Mouse (Mus musculus) midbrain, embryonic 11.5 days (tissue): ENCODE data around the gene Foxp1. TPM values are rescaled to one million over a fixed set of nuclear protein-coding genes. Genes with fewer than 3 reads are reported as not detected.

Experiments
- ATAC-seq: fragments of 200-750 bp; cut with Nextera tagmentation; 2 replicates; pipeline ENCODE4 v1.8.0; 2017; ENCODE audit warnings: moderate TSS enrichment, moderate library complexity; ENCODE audit not compliant: low FRiP score
- DNase-seq: peaks from one replicate; pipeline ENCODE4 v3.0.0; 2015; ENCODE audit warnings: low spot score; ENCODE audit errors: missing footprints
- H3K27ac ChIP-seq: fragments of 300-500 bp; sonication (generic); 2 replicates; pipeline ENCODE4 v1.5.1; 2014; ENCODE audit warnings: low read depth, low read length
- H3K27me3 ChIP-seq: fragments of 300-500 bp; sonication (generic); 2 replicates; pipeline ENCODE4 v1.6.1; 2014; ENCODE audit warnings: mild to moderate bottlenecking, low read length, moderate library complexity, mixed read lengths; ENCODE audit not compliant: control insufficient read depth, insufficient read depth
- H3K36me3 ChIP-seq: fragments of 300-500 bp; sonication (generic); 2 replicates; pipeline ENCODE4 v1.6.1; 2014; ENCODE audit warnings: mild to moderate bottlenecking, low read length, moderate library complexity, mixed read lengths; ENCODE audit not compliant: control insufficient read depth, insufficient read depth
- H3K4me1 ChIP-seq: fragments of 300-500 bp; sonication (generic); 2 replicates; pipeline ENCODE4 v1.6.1; 2014; ENCODE audit warnings: low read length; ENCODE audit not compliant: control insufficient read depth, insufficient read depth
- H3K4me2 ChIP-seq: fragments of 300-500 bp; sonication (generic); 2 replicates; pipeline ENCODE4 v1.6.1; 2014; ENCODE audit warnings: mild to moderate bottlenecking, moderate library complexity
- H3K4me3 ChIP-seq: fragments of 300-500 bp; sonication (generic); 2 replicates; pipeline ENCODE4 v1.5.1; 2014; ENCODE audit warnings: low read depth, low read length
- H3K9ac ChIP-seq: fragments of 300-500 bp; sonication (generic); 2 replicates; pipeline ENCODE4 v1.6.1; 2014; ENCODE audit warnings: low read length
- H3K9me3 ChIP-seq: fragments of 300-500 bp; sonication (generic); 2 replicates; pipeline ENCODE4 v1.6.1; 2016; ENCODE audit warnings: low read length; ENCODE audit not compliant: control insufficient read depth
- WGBS: fragments of 180-500 bp; shearing (Covaris S2); extraction: QIAGEN DNeasy Blood & Tissue Kit; methylation state at CpG from one replicate; pipeline ENCODE4 v1.1.7; 2014; 5-methylcytosine and 5-hydroxymethylcytosine counted together
- polyA plus RNA-seq: library from polyadenylated mRNA; unstranded; fragments of >200 nt; fragmentation: Nextera tagmentation; extraction: Ambion mirVana; gene quantifications from 2 replicates; pipeline ENCODE4 v1.2.1, GENCODE M21; 2014

Foxp1 gene
- polyA plus RNA-seq, 1 experiment from 2014 or later, result 86.2 TPM

GRCm38 (mm10) chr6:99402941-99403340 is 119.6 kb downstream of the Foxp1 start:
- no peak overlapping the region for H3K9ac ChIP-seq
- DNase-seq (no peak), ATAC-seq (no peak)
- 83% methylated on average over 9 of the region's 9 CpGs for WGBS
- no peaks in the 10 kb centered on the region for H3K9me3 ChIP-seq
- H3K4me2 ChIP-seq, result no peak overlapping the region
- no peaks in the 10 kb centered on the region for H3K4me1 ChIP-seq
- no peaks in the 10 kb centered on the region for H3K27me3 ChIP-seq
- no peak overlapping the region for H3K27ac ChIP-seq
- H3K4me3 ChIP-seq, result no peak overlapping the region
- H3K36me3 ChIP-seq, result no peaks in the 10 kb centered on the region

- H3K9me3 ChIP-seq, result no peaks in the 10 kb centered on the region
- no peaks in the 10 kb centered on the region for H3K27me3 ChIP-seq
- no peak for ATAC-seq
These were observed 120.2 kb downstream of the Foxp1 start for GRCm38 (mm10) chr6:99402370-99402769.

GRCm38 (mm10) chr6:99401801-99402200 is 120.7 kb downstream of the Foxp1 start:
- DNase-seq (no peak), ATAC-seq (no peak)
- Histone ChIP-seq H3K9ac (no peak overlapping the region), H3K27me3 (no peaks in the 10 kb centered on the region), H3K9me3 (no peaks in the 10 kb centered on the region), H3K4me1 (no peaks in the 10 kb centered on the region), H3K4me3 (no peak overlapping the region), H3K36me3 (no peaks in the 10 kb centered on the region), H3K4me2 (no peak overlapping the region), H3K27ac (no peak overlapping the region)
- WGBS, result 86% methylated on average over 6 of the region's 6 CpGs

More at GRCm38 (mm10) chr6:99402370-99402769, 120.2 kb downstream of the Foxp1 start:
- Histone ChIP-seq H3K4me3 (no peak overlapping the region), H3K27ac (no peak overlapping the region), H3K4me1 (no peaks in the 10 kb centered on the region), H3K9ac (no peak overlapping the region), H3K4me2 (no peak overlapping the region), H3K36me3 (no peaks in the 10 kb centered on the region)
- DNase-seq, result no peak
- WGBS, result 74% methylated on average over 3 of the region's 3 CpGs

- ATAC-seq (no peak), DNase-seq (no peak)
- 57% methylated on average over 2 of the region's 2 CpGs for WGBS
- Histone ChIP-seq H3K4me2 (no peak overlapping the region), H3K4me1 (no peaks in the 10 kb centered on the region), H3K9ac (no peak overlapping the region), H3K4me3 (no peak overlapping the region), H3K36me3 (no peaks in the 10 kb centered on the region), H3K27ac (no peak overlapping the region), H3K27me3 (no peaks in the 10 kb centered on the region), H3K9me3 (no peaks in the 10 kb centered on the region)
These were observed 121.3 kb downstream of the Foxp1 start for GRCm38 (mm10) chr6:99401211-99401610.

GRCm38 (mm10) chr6:99395745-99396144 is 126.8 kb downstream of the Foxp1 start:
- WGBS, result 47% methylated on average over 12 of the region's 12 CpGs
- no peak overlapping the region for H3K27ac ChIP-seq
- no peak for ATAC-seq

GRCm38 (mm10) chr6:99394801-99395200 is 127.7 kb downstream of the Foxp1 start:
- 67% methylated on average over 5 of the region's 5 CpGs for WGBS
- no peak overlapping the region for H3K27ac ChIP-seq
- H3K4me3 ChIP-seq, result no peak overlapping the region
- ATAC-seq, result no peak
- H3K9me3 ChIP-seq, result no peaks in the 10 kb centered on the region
- no peak for DNase-seq
- H3K4me1 ChIP-seq, result no peaks in the 10 kb centered on the region
- H3K4me2 ChIP-seq, result no peak overlapping the region
- no peaks in the 10 kb centered on the region for H3K27me3 ChIP-seq
- no peak overlapping the region for H3K9ac ChIP-seq
- no peaks in the 10 kb centered on the region for H3K36me3 ChIP-seq

More at GRCm38 (mm10) chr6:99395745-99396144, 126.8 kb downstream of the Foxp1 start:
- Histone ChIP-seq H3K4me2 (no peak overlapping the region), H3K9ac (no peak overlapping the region), H3K9me3 (no peaks in the 10 kb centered on the region), H3K36me3 (no peaks in the 10 kb centered on the region), H3K4me3 (no peak overlapping the region), H3K4me1 (no peaks in the 10 kb centered on the region), H3K27me3 (no peaks in the 10 kb centered on the region)
- DNase-seq, result no peak

- no peak for ATAC-seq
These were observed 130.0 kb downstream of the Foxp1 start for GRCm38 (mm10) chr6:99392484-99392883.

GRCm38 (mm10) chr6:99388741-99389675 is 133.5 kb downstream of the Foxp1 start:
- Histone ChIP-seq H3K36me3 (no peaks in the 10 kb centered on the region), H3K27me3 (no peaks in the 10 kb centered on the region), H3K4me2 (no peak overlapping the region), H3K4me3 (no peak overlapping the region), H3K9me3 (no peaks in the 10 kb centered on the region), H3K4me1 (no peaks in the 10 kb centered on the region), H3K9ac (no peak overlapping the region), H3K27ac (no peak overlapping the region)
- ATAC-seq (no peak), DNase-seq (no peak)
- WGBS, result 79% methylated on average over 19 of the region's 19 CpGs

More at GRCm38 (mm10) chr6:99392484-99392883, 130.0 kb downstream of the Foxp1 start:
- H3K9me3 ChIP-seq, result no peaks in the 10 kb centered on the region
- WGBS, result 92% methylated on average over 6 of the region's 6 CpGs
- H3K27me3 ChIP-seq, result no peaks in the 10 kb centered on the region
- H3K4me3 ChIP-seq, result no peak overlapping the region
- H3K4me1 ChIP-seq, result no peaks in the 10 kb centered on the region
- DNase-seq, result no peak
- H3K9ac ChIP-seq, result no peak overlapping the region
- no peak overlapping the region for H3K4me2 ChIP-seq
- H3K27ac ChIP-seq, result no peak overlapping the region
- H3K36me3 ChIP-seq, result no peaks in the 10 kb centered on the region

- H3K4me3 ChIP-seq, result no peak overlapping the region
- DNase-seq (no peak), ATAC-seq (no peak)
- H3K4me1 ChIP-seq, result no peaks in the 10 kb centered on the region
- no peaks in the 10 kb centered on the region for H3K9me3 ChIP-seq
- no peaks in the 10 kb centered on the region for H3K36me3 ChIP-seq
- H3K9ac ChIP-seq, result no peak overlapping the region
- H3K27ac ChIP-seq, result no peak overlapping the region
- H3K4me2 ChIP-seq, result no peak overlapping the region
- 93% methylated on average over 5 of the region's 5 CpGs for WGBS
- H3K27me3 ChIP-seq, result no peaks in the 10 kb centered on the region
These were observed 134.5 kb downstream of the Foxp1 start for GRCm38 (mm10) chr6:99388023-99388422.
